Mouse (Mus musculus) embryonic facial prominence, embryonic 13.5 days (tissue): ENCODE data around the gene Degs2. TPM values are rescaled to one million over a fixed set of nuclear protein-coding genes. Genes with fewer than 3 reads are reported as not detected.

Experiments used
- ATAC-seq: fragments of 200-750 bp; cut with Nextera tagmentation; 2 replicates; pipeline ENCODE4 v1.8.0; 2017; ENCODE audit warnings: low read depth; ENCODE audit not compliant: insufficient number of reproducible peaks, insufficient read depth, low FRiP score, low TSS enrichment
- H3K27ac ChIP-seq: fragments of 300-500 bp; sonication (generic); 2 replicates; pipeline ENCODE4 v1.5.1; 2015; ENCODE audit warnings: moderate library complexity, mild to moderate bottlenecking, inconsistent platforms
- H3K27me3 ChIP-seq: fragments of 300-500 bp; sonication (generic); 2 replicates; pipeline ENCODE4 v1.6.1; 2015; ENCODE audit warnings: mild to moderate bottlenecking, inconsistent platforms
- H3K36me3 ChIP-seq: fragments of 300-500 bp; sonication (generic); 2 replicates; pipeline ENCODE4 v1.6.1; 2015; ENCODE audit warnings: mild to moderate bottlenecking, inconsistent platforms
- H3K4me1 ChIP-seq: fragments of 300-500 bp; sonication (generic); 2 replicates; pipeline ENCODE4 v1.6.1; 2015; ENCODE audit warnings: inconsistent platforms
- H3K4me2 ChIP-seq: fragments of 300-500 bp; sonication (generic); 2 replicates; pipeline ENCODE4 v1.6.1; 2015; ENCODE audit warnings: moderate library complexity, mild to moderate bottlenecking, inconsistent platforms
- H3K4me3 ChIP-seq: fragments of 300-500 bp; sonication (generic); 2 replicates; pipeline ENCODE4 v1.5.1; 2015; ENCODE audit warnings: mild to moderate bottlenecking, inconsistent platforms
- H3K9ac ChIP-seq: fragments of 300-500 bp; sonication (generic); 2 replicates; pipeline ENCODE4 v1.6.1; 2015; ENCODE audit warnings: mild to moderate bottlenecking, inconsistent platforms
- H3K9me3 ChIP-seq: fragments of 300-500 bp; sonication (generic); 2 replicates; pipeline ENCODE4 v1.6.1; 2016; ENCODE audit warnings: inconsistent platforms
- WGBS: fragments of 180-500 bp; shearing (Covaris S2); methylation state at CpG from one replicate; pipeline ENCODE4 v1.1.7; 2015; ENCODE audit warnings: mixed read lengths; 5-methylcytosine and 5-hydroxymethylcytosine counted together
- microRNA counts: library from miRNA; unstranded; fragments of <30 nt; microRNA quantifications from one replicate; lab custom pipeline; 2016
- microRNA-seq: library from miRNA; unstranded; fragments of <30 nt; microRNA quantifications from one replicate; pipeline ENCODE4, GENCODE M21; 2016
- polyA plus RNA-seq: library from polyadenylated mRNA; unstranded; fragments of >200 nt; fragmentation: Nextera tagmentation; extraction: Ambion mirVana; gene quantifications from 2 replicates; pipeline ENCODE4 v1.2.1, GENCODE M21; 2015

Degs2 gene
- polyA plus RNA-seq, 1 experiment from 2014 or later = 3.0 TPM

GRCm38 (mm10) chr12:108646234-108646633, 55.9 kb downstream of the Degs2 start:
- 78% methylated on average over 1 of the region's 1 CpGs for WGBS
- ATAC-seq = no peak
- H3K36me3 ChIP-seq = peaks cover 32% of the 10 kb centered on the region
- H3K27me3 ChIP-seq = no peaks in the 10 kb centered on the region
- H3K4me1 ChIP-seq = peaks cover 6% of the 10 kb centered on the region
- H3K4me3 ChIP-seq = no peak overlapping the region
- no peak overlapping the region for H3K9ac ChIP-seq
- no peak overlapping the region for H3K27ac ChIP-seq
- no peaks in the 10 kb centered on the region for H3K9me3 ChIP-seq
- no peak overlapping the region for H3K4me2 ChIP-seq

GRCm38 (mm10) chr12:108642019-108642418, 60.1 kb downstream of the Degs2 start:
- no peak for ATAC-seq
- Histone ChIP-seq H3K4me1 (peaks cover 13% of the 10 kb centered on the region), H3K27me3 (no peaks in the 10 kb centered on the region), H3K27ac (no peak overlapping the region), H3K9me3 (no peaks in the 10 kb centered on the region), H3K36me3 (0 out of 2 replicates have a peak, but pooled peaks cover 5% of the 10 kb centered on the region), H3K9ac (no peak overlapping the region), H3K4me2 (no peak overlapping the region), H3K4me3 (no peak overlapping the region)
- WGBS = 88% methylated on average over 3 of the region's 3 CpGs

DNA sequence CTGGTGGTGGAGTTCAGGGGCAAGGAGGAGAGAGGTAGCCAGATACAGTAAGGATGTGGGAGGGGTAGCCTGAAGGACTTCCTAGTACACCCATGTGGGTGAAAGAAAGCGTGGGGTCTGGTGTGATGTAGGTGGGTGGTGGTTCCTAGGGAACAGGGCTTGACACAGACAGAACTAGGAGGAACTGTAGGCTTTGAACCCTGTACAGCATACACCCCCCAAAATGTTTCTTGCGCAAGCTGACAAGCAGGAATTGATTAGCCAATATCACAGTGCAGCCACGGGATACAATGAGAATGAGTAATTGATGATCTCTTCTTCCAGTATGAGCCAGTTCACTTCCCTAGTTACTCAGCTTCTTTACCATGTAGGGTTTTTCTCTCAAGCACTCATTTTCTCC, 63.0 kb downstream of the Degs2 start:
- WGBS = 82% methylated on average over 3 of the region's 3 CpGs
- no peak overlapping the region for H3K9ac ChIP-seq

GRCm38 (mm10) chr12:108637440-108637839, 64.7 kb downstream of the Degs2 start:
- 85% methylated on average over 5 of the region's 5 CpGs for WGBS
- Histone ChIP-seq H3K4me1 (peaks cover 7% of the 10 kb centered on the region; the same call in 1 of the 2 replicates), H3K4me3 (no peak overlapping the region), H3K36me3 (peaks cover 13% of the 10 kb centered on the region), H3K27me3 (no peaks in the 10 kb centered on the region), H3K9ac (no peak overlapping the region), H3K27ac (no peak overlapping the region), H3K9me3 (no peaks in the 10 kb centered on the region), H3K4me2 (no peak overlapping the region)
- no peak for ATAC-seq

More for the DNA sequence above, 63.0 kb downstream of the Degs2 start:
- no peaks in the 10 kb centered on the region for H3K27me3 ChIP-seq
- no peak overlapping the region for H3K4me3 ChIP-seq
- peaks cover 7% of the 10 kb centered on the region; the same call in 1 of the 2 replicates for H3K4me1 ChIP-seq
- no peak overlapping the region for H3K27ac ChIP-seq
- no peaks in the 10 kb centered on the region for H3K9me3 ChIP-seq
- H3K4me2 ChIP-seq = no peak overlapping the region
- H3K36me3 ChIP-seq = 0 out of 2 replicates have a peak, but pooled peaks cover 5% of the 10 kb centered on the region
- no peak for ATAC-seq

DNA sequence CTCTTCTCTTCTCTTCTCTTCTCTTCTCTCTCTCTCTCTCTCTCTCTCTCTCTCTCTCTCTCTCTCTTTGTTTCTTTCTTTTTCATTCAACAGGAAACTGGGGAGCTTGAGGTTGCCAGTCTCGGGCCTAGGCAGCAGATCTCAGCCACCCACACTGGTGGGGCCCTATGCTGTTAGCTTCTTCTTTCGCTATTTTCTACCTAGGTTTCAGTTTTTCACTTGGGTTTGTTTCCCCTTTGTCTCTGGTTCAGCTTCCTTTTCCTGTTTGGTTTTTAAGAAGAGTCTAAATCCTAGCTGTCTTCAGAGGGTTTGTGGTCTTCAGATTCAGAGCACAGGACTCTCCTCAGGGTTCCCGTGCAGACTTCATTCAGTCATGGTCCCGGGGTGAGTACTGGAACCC, 66.6 kb downstream of the Degs2 start:
- no peaks in the 10 kb centered on the region for H3K27me3 ChIP-seq
- H3K4me3 ChIP-seq = no peak overlapping the region
- ATAC-seq = no peak
- H3K4me2 ChIP-seq = no peak overlapping the region
- H3K36me3 ChIP-seq = peaks cover 14% of the 10 kb centered on the region
- 91% methylated on average over 4 of the region's 4 CpGs for WGBS
- peaks cover 7% of the 10 kb centered on the region; the same call in 1 of the 2 replicates for H3K4me1 ChIP-seq
- no peak overlapping the region for H3K27ac ChIP-seq
- H3K9ac ChIP-seq = no peak overlapping the region
- H3K9me3 ChIP-seq = no peaks in the 10 kb centered on the region

GRCm38 (mm10) chr12:108634031-108634430, 68.1 kb downstream of the Degs2 start:
- peaks cover 14% of the 10 kb centered on the region for H3K36me3 ChIP-seq
- H3K4me3 ChIP-seq = no peak overlapping the region
- no peak overlapping the region for H3K9ac ChIP-seq
- H3K4me2 ChIP-seq = no peak overlapping the region
- H3K27ac ChIP-seq = no peak overlapping the region
- H3K4me1 ChIP-seq = peaks cover 7% of the 10 kb centered on the region; the same call in 1 of the 2 replicates
- H3K27me3 ChIP-seq = no peaks in the 10 kb centered on the region
- 76% methylated on average over 1 of the region's 1 CpGs for WGBS
- ATAC-seq = no peak
- no peaks in the 10 kb centered on the region for H3K9me3 ChIP-seq

DNA sequence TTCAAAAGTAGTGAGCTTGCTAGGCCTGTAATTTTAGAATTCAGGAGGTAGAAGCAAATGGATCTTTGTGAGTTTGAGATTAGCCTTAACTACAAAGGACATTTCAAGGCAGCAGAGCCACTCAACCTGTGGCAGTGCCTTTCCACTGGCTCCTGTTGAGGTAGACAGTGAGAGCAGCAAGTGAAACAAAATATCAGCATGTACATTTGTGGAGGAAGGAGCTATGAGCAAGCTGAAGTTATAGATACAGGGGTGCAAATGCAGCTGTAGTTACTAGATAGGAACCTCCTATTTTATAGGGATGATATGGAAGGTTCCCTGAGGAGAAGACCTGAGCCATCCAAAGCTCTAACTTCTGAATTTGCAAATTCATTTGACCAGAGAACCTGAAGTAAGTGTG, 69.6 kb downstream of the Degs2 start:
- H3K4me2 ChIP-seq = no peak overlapping the region
- H3K27ac ChIP-seq = no peak overlapping the region
- no peaks in the 10 kb centered on the region for H3K9me3 ChIP-seq
- H3K36me3 ChIP-seq = peaks cover 11% of the 10 kb centered on the region
- no peaks in the 10 kb centered on the region; the same call in 1 of the 2 replicates for H3K4me1 ChIP-seq
- ATAC-seq = no peak
- no peaks in the 10 kb centered on the region for H3K27me3 ChIP-seq
- no peak overlapping the region for H3K9ac ChIP-seq
- H3K4me3 ChIP-seq = no peak overlapping the region

DNA sequence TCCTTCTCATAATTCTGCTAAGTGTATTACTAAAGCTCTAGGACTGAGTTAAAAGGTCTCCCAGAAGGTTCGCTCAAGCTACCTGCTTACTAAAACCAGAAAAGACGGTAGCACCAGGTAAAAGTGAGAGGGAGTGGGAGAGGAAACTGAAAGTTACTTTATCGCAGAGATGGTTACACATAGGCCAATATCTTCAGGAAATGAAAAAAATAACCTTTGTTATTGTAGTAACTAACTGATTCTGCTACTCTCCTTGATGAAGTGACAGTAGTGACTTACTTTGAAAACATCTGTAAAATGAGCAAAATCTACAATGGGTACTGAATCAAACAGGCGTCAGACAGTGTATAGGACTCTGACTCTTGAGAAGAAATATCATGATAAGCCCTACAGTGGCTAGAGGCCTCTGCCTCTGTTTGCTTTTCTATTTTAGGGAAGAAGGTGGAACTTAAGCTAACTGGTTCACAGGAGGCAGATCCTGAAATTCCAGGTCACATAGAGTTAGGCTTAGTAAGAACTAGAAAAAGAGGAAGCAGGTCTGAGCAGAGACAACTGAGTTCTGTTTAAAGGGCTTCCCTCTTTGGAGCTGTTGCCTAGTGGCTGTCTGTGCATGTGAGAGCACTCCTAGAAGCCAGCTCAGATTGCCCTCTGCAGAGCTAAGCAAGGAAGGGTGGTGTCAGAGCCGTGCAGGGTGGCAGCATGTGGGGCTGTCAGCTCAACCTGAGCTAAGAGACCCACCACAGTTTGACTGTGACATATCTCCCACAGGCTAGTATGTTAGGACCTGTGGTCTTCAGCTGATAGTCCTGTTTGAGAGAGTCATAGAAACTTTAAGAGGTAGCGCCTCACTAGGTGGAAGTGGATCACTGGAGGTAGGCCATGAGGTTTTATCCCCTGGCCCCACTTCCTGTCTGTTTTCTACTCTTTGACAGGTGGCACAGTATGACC, 71.1 kb downstream of the Degs2 start:
- Histone ChIP-seq H3K27ac (no peak overlapping the region), H3K27me3 (no peaks in the 10 kb centered on the region), H3K36me3 (peaks cover 9% of the 10 kb centered on the region), H3K9ac (no peak overlapping the region), H3K4me1 (no peaks in the 10 kb centered on the region; the same call in 1 of the 2 replicates), H3K9me3 (no peaks in the 10 kb centered on the region), H3K4me2 (no peak overlapping the region), H3K4me3 (no peak overlapping the region)
- no peak for ATAC-seq
- WGBS = 92% methylated on average over 6 of the region's 6 CpGs

DNA sequence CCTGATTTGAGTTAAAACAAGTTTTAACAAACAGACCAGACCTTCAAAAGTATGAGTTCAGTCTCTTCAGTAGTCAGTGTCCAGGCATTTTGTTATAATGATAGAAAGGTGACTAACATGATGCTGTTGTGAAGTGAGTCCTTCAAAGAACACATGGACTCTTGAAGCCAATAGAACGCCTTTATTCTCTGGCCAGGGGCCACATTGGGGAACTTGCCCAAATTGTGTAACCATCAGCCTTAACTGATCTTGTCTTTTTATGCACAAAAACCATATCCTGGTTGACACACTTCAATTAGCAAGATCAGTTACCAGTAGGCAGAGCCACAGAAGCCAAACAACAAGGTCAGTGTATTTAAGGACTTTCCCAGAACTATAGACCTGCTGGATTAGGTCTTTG, 72.6 kb downstream of the Degs2 start:
- Histone ChIP-seq H3K36me3 (peaks cover 9% of the 10 kb centered on the region), H3K9ac (no peak overlapping the region), H3K27me3 (no peaks in the 10 kb centered on the region), H3K4me3 (no peak overlapping the region), H3K4me2 (no peak overlapping the region), H3K9me3 (no peaks in the 10 kb centered on the region), H3K27ac (no peak overlapping the region), H3K4me1 (peaks cover 3% of the 10 kb centered on the region)
- no peak for ATAC-seq
- WGBS = 89% methylated on average over 1 of the region's 1 CpGs

MicroRNA genes within 50 kb of the gene (microRNA counts, 519-probe panel; counts per million panel counts)
- microRNA mmu-miR-342-3p (lab: Ali Mortazavi, UCI) (4,240 counts per million, percentile 89 among the panel's probes with 10 or more counts), microRNA mmu-miR-342-5p (lab: Ali Mortazavi, UCI) (236 counts per million, percentile 44 among the panel's probes with 10 or more counts)

Small RNAs within 50 kb of the gene (microRNA-seq; reads per million reads assigned to microRNA genes)
- gene Gm23872 (not detected), gene Mir342 (3,992 reads per million, percentile 88 among the genes with 10 or more reads in this experiment)

Other genes starting within 250 kb of the Degs2 start
- 75.4 and 79.3 TPM in 2 replicates for gene Evl, start 147.6 kb downstream of the Degs2 start, polyA plus RNA-seq
- 18.6 and 21.3 TPM in 2 replicates for gene Yy1, start 90.7 kb upstream of the Degs2 start, polyA plus RNA-seq
- gene Slc25a29, start 133.6 kb upstream of the Degs2 start, polyA plus RNA-seq = 15.1 and 15.8 TPM in 2 replicates
- gene Slc25a47, start 133.7 kb upstream of the Degs2 start, polyA plus RNA-seq = 13.1 and 16.6 TPM in 2 replicates
- 9.6 and 10.8 TPM in 2 replicates for gene Wdr25, start 191.3 kb upstream of the Degs2 start, polyA plus RNA-seq
- gene Wars, start 191.9 kb upstream of the Degs2 start, polyA plus RNA-seq = 75.6 and 78.6 TPM in 2 replicates